Mouse (Mus musculus) neural tube, embryonic 15.5 days (tissue): Measurements from ENCODE around the gene Olfr1253. TPM values are rescaled to one million over a fixed set of nuclear protein-coding genes. Genes with fewer than 3 reads are reported as not detected.

ENCODE experiments used
- ATAC-seq: fragments of 200-750 bp; cut with Nextera tagmentation; 2 replicates; pipeline ENCODE4 v1.8.0; 2017; ENCODE audit warnings: mild to moderate bottlenecking, moderate TSS enrichment, moderate library complexity; ENCODE audit not compliant: low FRiP score
- H3K27ac ChIP-seq: fragments of 300-500 bp; sonication (generic); replicated peaks from 2 replicates; pipeline ENCODE4 v1.5.1; 2015; ENCODE audit warnings: mild to moderate bottlenecking, inconsistent platforms
- H3K27me3 ChIP-seq: fragments of 300-500 bp; sonication (generic); replicated peaks from 2 replicates; pipeline ENCODE4 v1.6.1; 2015; ENCODE audit warnings: inconsistent platforms
- H3K36me3 ChIP-seq: fragments of 300-500 bp; sonication (generic); 2 replicates; pipeline ENCODE4 v1.6.1; 2015; ENCODE audit warnings: inconsistent platforms
- H3K4me1 ChIP-seq: fragments of 300-500 bp; sonication (generic); 2 replicates; pipeline ENCODE4 v1.6.1; 2015; ENCODE audit warnings: inconsistent platforms
- H3K4me2 ChIP-seq: fragments of 300-500 bp; sonication (generic); 2 replicates; pipeline ENCODE4 v1.6.1; 2015; ENCODE audit warnings: inconsistent platforms, mild to moderate bottlenecking, moderate library complexity
- H3K4me3 ChIP-seq: fragments of 300-500 bp; sonication (generic); replicated peaks from 2 replicates; pipeline ENCODE4 v1.5.1; 2015; ENCODE audit warnings: mild to moderate bottlenecking, inconsistent platforms
- H3K9ac ChIP-seq: fragments of 300-500 bp; sonication (generic); replicated peaks from 2 replicates; pipeline ENCODE4 v1.6.1; 2015; ENCODE audit warnings: mild to moderate bottlenecking, inconsistent platforms
- H3K9me3 ChIP-seq: fragments of 300-500 bp; sonication (generic); replicated peaks from 2 replicates; pipeline ENCODE4 v1.6.1; 2016; ENCODE audit warnings: inconsistent platforms
- WGBS: fragments of 180-500 bp; shearing (Covaris S2); methylation state at CpG from one replicate; pipeline ENCODE4 v1.1.7; 2015; ENCODE audit warnings: mixed read lengths; 5-methylcytosine and 5-hydroxymethylcytosine counted together
- polyA plus RNA-seq: library from polyadenylated mRNA; unstranded; fragments of >200 nt; fragmentation: Nextera tagmentation; extraction: Ambion mirVana; gene quantifications from 2 replicates; pipeline ENCODE4 v1.2.1, GENCODE M21; 2015

Olfr1253 gene
- not detected in 2 replicates for polyA plus RNA-seq

- Histone ChIP-seq H3K9ac (no peak within 1 kb of the TSS), H3K27ac (no peak within 1 kb of the TSS), H3K4me2 (no peak within 1 kb of the TSS), H3K9me3 (no peaks in the 10 kb centered on the region), H3K27me3 (no peaks in the 10 kb centered on the region), H3K36me3 (no peaks in the 10 kb centered on the region), H3K4me3 (no peak within 1 kb of the TSS), H3K4me1 (no peaks in the 10 kb centered on the region)
- ATAC-seq: no peak
- 93% methylated on average over 1 of the region's 1 CpGs for WGBS
These were observed at the start of gene Olfr1253 for GRCm38 (mm10) chr2:89756990-89757389. Gene Olfr1253, minus strand, starts transcription at chr2:89757090.

DNA sequence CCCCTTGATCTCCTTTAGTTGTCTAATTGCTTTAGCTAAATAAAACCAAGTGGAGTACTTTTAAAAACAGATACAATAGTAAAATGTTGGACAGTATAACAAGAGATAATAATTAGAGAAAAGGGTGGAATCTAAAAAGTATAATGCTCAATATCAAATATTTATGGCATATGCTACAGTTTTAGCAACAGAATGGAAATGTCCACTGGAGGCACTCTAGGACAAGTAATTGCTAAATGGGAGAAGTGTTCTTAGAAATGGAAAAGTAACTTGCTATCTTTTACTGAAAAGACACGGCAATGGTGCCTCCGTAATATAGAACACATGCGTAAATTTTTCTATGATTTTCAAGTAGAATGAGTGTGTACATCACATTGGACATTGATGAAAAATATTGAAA is 42.7 kb upstream of the Olfr1253 start:
- Histone ChIP-seq H3K9ac (no peak overlapping the region), H3K36me3 (no peaks in the 10 kb centered on the region), H3K4me1 (no peaks in the 10 kb centered on the region), H3K27ac (no peak overlapping the region), H3K4me2 (no peak overlapping the region), H3K9me3 (no peaks in the 10 kb centered on the region), H3K4me3 (no peak overlapping the region), H3K27me3 (no peaks in the 10 kb centered on the region)
- no peak for ATAC-seq
- 95% methylated on average over 3 of the region's 3 CpGs for WGBS

- no peak within 1 kb of the TSS for H3K4me3 ChIP-seq
- no peak within 1 kb of the TSS for H3K9ac ChIP-seq
- H3K36me3 ChIP-seq: no peaks in the 10 kb centered on the region
- H3K27me3 ChIP-seq: no peaks in the 10 kb centered on the region
- H3K27ac ChIP-seq: no peak within 1 kb of the TSS
- ATAC-seq: no peak
- H3K9me3 ChIP-seq: no peaks in the 10 kb centered on the region
- H3K4me1 ChIP-seq: no peaks in the 10 kb centered on the region
- no peak within 1 kb of the TSS for H3K4me2 ChIP-seq
These were observed 36.6 kb upstream of the Olfr1253 start, which contains the start of gene Olfr1254 for GRCm38 (mm10) chr2:89793519-89793918. Gene Olfr1254, minus strand, starts transcription at chr2:89793619.

GRCm38 (mm10) chr2:89724912-89725311 is 32.0 kb downstream of the Olfr1253 start, which contains the start of gene Olfr1252:
Gene Olfr1252, minus strand, starts transcription at chr2:89725012.
- no peak within 1 kb of the TSS for H3K27ac ChIP-seq
- H3K9me3 ChIP-seq: no peaks in the 10 kb centered on the region
- no peaks in the 10 kb centered on the region for H3K36me3 ChIP-seq
- ATAC-seq: no peak
- no peaks in the 10 kb centered on the region for H3K27me3 ChIP-seq
- H3K4me1 ChIP-seq: no peaks in the 10 kb centered on the region
- H3K9ac ChIP-seq: no peak within 1 kb of the TSS
- no peak within 1 kb of the TSS for H3K4me3 ChIP-seq
- WGBS: 57% methylated on average over 1 of the region's 1 CpGs
- no peak within 1 kb of the TSS for H3K4me2 ChIP-seq

Other genes with a start within 250 kb of the Olfr1253 start
- gene Olfr1243, start 225.6 kb downstream of the Olfr1253 start, polyA plus RNA-seq: not detected in 2 replicates
- not detected in 2 replicates for gene Olfr1245, start 178.6 kb downstream of the Olfr1253 start, polyA plus RNA-seq
- gene Olfr1246, start 163.9 kb downstream of the Olfr1253 start, polyA plus RNA-seq: not detected in 2 replicates
- gene Olfr1247, start 143.0 kb downstream of the Olfr1253 start, polyA plus RNA-seq: not detected in 2 replicates
- not detected in 2 replicates for gene Olfr1248, start 138.8 kb downstream of the Olfr1253 start, polyA plus RNA-seq
- gene Olfr1249, start 122.1 kb downstream of the Olfr1253 start, polyA plus RNA-seq: not detected in 2 replicates
- gene Olfr1250, start 95.6 kb downstream of the Olfr1253 start, polyA plus RNA-seq: not detected in 2 replicates
- gene Olfr1251, start 85.2 kb downstream of the Olfr1253 start, polyA plus RNA-seq: not detected in 2 replicates
- not detected in 2 replicates for gene Olfr1252, start 32.1 kb downstream of the Olfr1253 start, polyA plus RNA-seq
- gene Olfr1254, start 36.5 kb upstream of the Olfr1253 start, polyA plus RNA-seq: not detected in 2 replicates
- gene Olfr1255, start 55.0 kb upstream of the Olfr1253 start, polyA plus RNA-seq: not detected in 2 replicates
- gene Olfr1256, start 84.5 kb upstream of the Olfr1253 start, polyA plus RNA-seq: not detected in 2 replicates
- 0.29 TPM in 1 of 2 replicates, not detected in the other for gene Olfr48, start 91.1 kb upstream of the Olfr1253 start, polyA plus RNA-seq
- gene Olfr1257, start 121.3 kb upstream of the Olfr1253 start, polyA plus RNA-seq: not detected in 2 replicates
- not detected in 2 replicates for gene Olfr1258, start 170.2 kb upstream of the Olfr1253 start, polyA plus RNA-seq
- gene Olfr1259, start 191.6 kb upstream of the Olfr1253 start, polyA plus RNA-seq: not detected in 2 replicates
- gene Olfr1260, start 217.2 kb upstream of the Olfr1253 start, polyA plus RNA-seq: not detected in 2 replicates
- gene Olfr1261, start 234.1 kb upstream of the Olfr1253 start, polyA plus RNA-seq: not detected in 2 replicates
- not detected in 2 replicates for gene Olfr1262, start 243.1 kb upstream of the Olfr1253 start, polyA plus RNA-seq